Mouse (Mus musculus): ENCODE measurements around the gene Fmnl2. TPM values are rescaled to one million over a fixed set of nuclear protein-coding genes. Genes with fewer than 3 reads are reported as not detected.

The Fmnl2 gene
- polyA plus RNA-seq, 1 experiment = 3.9 TPM

- Histone ChIP-seq H3K27ac (replicated peaks; ENCODE audit: low read depth, low read length) (no peak overlapping the region), H3K4me3 (ENCODE audit: insufficient read depth, low read depth, low read length) (no peak overlapping the region), H3K4me1 (ENCODE audit: control insufficient read depth, insufficient read depth, insufficient read length, low read length) (peaks cover 11% of the 10 kb centered on the region; the same call in 1 of the 2 replicates)
Measured at GRCm38 (mm10) chr2:52967461-52967823, 109.8 kb downstream of the Fmnl2 start.

- H3K4me3 ChIP-seq (ENCODE audit: insufficient read depth, low read depth, low read length) = no peak overlapping the region
- H3K27ac ChIP-seq (replicated peaks; ENCODE audit: low read depth, low read length) = no peak overlapping the region
- H3K4me1 ChIP-seq (ENCODE audit: control insufficient read depth, insufficient read depth, insufficient read length, low read length) = peaks cover 15% of the 10 kb centered on the region; the same call in 1 of the 2 replicates
Measured at GRCm38 (mm10) chr2:52968884-52969283, 111.2 kb downstream of the Fmnl2 start.

GRCm38 (mm10) chr2:52974056-52974455 lies 116.4 kb downstream of the Fmnl2 start:
- H3K4me1 ChIP-seq (ENCODE audit: control insufficient read depth, insufficient read depth, insufficient read length, low read length) = peaks cover 9% of the 10 kb centered on the region; the same call in 1 of the 2 replicates

DNA sequence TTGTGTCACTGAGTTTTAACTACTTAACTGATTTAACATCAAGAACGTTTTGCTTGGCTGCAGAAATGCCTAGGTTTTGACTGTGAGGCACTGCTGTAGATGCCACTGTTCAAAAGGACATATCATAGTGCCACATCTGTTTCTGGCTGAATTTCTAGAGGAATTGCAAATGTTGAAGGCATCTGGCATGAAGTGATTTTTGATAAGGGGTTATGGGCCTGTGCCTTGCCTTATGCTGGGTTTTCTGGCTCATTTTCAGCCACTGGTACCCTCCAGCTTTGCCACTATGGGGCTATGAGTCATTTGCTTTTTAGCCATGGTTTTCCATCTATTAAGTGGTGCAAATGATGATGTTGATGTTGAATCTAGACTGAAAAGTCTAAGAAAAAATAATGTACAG lies 117.1 kb downstream of the Fmnl2 start:
- H3K4me1 ChIP-seq (ENCODE audit: control insufficient read depth, insufficient read depth, insufficient read length, low read length) = peaks cover 8% of the 10 kb centered on the region; the same call in 1 of the 2 replicates
- no peak overlapping the region for H3K27ac ChIP-seq (replicated peaks; ENCODE audit: low read depth, low read length)
- H3K4me3 ChIP-seq (ENCODE audit: insufficient read depth, low read depth, low read length) = no peak overlapping the region

More at GRCm38 (mm10) chr2:52974056-52974455, 116.4 kb downstream of the Fmnl2 start:
- H3K27ac ChIP-seq (replicated peaks; ENCODE audit: low read depth, low read length) = no peak overlapping the region
- no peak overlapping the region for H3K4me3 ChIP-seq (ENCODE audit: insufficient read depth, low read depth, low read length)

- Histone ChIP-seq H3K4me3 (ENCODE audit: insufficient read depth, low read depth, low read length) (no peak overlapping the region), H3K4me1 (ENCODE audit: control insufficient read depth, insufficient read depth, insufficient read length, low read length) (peaks cover 8% of the 10 kb centered on the region; the same call in 1 of the 2 replicates), H3K27ac (replicated peaks; ENCODE audit: low read depth, low read length) (no peak overlapping the region)
Measured at GRCm38 (mm10) chr2:52977921-52978675, 120.4 kb downstream of the Fmnl2 start.

GRCm38 (mm10) chr2:52978796-52979195 lies 121.1 kb downstream of the Fmnl2 start:
- H3K27ac ChIP-seq (replicated peaks; ENCODE audit: low read depth, low read length) = no peak overlapping the region
- H3K4me3 ChIP-seq (ENCODE audit: insufficient read depth, low read depth, low read length) = no peak overlapping the region
- peaks cover 6% of the 10 kb centered on the region; the same call in 1 of the 2 replicates for H3K4me1 ChIP-seq (ENCODE audit: control insufficient read depth, insufficient read depth, insufficient read length, low read length)

GRCm38 (mm10) chr2:52979280-52979763 lies 121.7 kb downstream of the Fmnl2 start:
- peaks cover 3% of the 10 kb centered on the region; the same call in 1 of the 2 replicates for H3K4me1 ChIP-seq (ENCODE audit: control insufficient read depth, insufficient read depth, insufficient read length, low read length)
- H3K4me3 ChIP-seq (ENCODE audit: insufficient read depth, low read depth, low read length) = no peak overlapping the region
- H3K27ac ChIP-seq (replicated peaks; ENCODE audit: low read depth, low read length) = no peak overlapping the region

DNA sequence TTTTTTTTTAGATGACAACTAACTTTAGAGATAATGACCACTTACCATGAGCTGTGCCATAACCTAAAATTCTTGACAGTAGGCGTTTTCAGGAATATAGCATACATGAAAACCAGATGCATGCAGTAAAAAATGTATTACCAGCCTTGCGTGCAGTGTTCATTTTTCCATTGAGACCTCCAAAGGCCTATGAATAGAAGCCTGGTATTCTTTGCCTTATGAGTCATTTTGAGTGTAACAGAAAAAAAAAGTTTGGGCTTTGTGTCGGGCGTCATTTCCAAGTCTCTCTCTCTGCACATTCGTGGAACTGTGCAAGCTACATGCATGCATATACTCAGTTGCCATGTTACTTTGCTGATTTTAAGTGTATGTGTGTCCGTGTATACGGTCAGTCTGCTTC lies 123.5 kb downstream of the Fmnl2 start:
- Histone ChIP-seq H3K4me3 (ENCODE audit: insufficient read depth, low read depth, low read length) (no peak overlapping the region), H3K27ac (replicated peaks; ENCODE audit: low read depth, low read length) (no peak overlapping the region), H3K4me1 (ENCODE audit: control insufficient read depth, insufficient read depth, insufficient read length, low read length) (peaks cover 6% of the 10 kb centered on the region; the same call in 1 of the 2 replicates)

- Histone ChIP-seq H3K4me1 (ENCODE audit: control insufficient read depth, insufficient read depth, insufficient read length, low read length) (peaks cover 6% of the 10 kb centered on the region; the same call in 1 of the 2 replicates), H3K27ac (replicated peaks; ENCODE audit: low read depth, low read length) (no peak overlapping the region), H3K4me3 (ENCODE audit: insufficient read depth, low read depth, low read length) (no peak overlapping the region)
Measured at GRCm38 (mm10) chr2:52981595-52981994, 123.9 kb downstream of the Fmnl2 start.

DNA sequence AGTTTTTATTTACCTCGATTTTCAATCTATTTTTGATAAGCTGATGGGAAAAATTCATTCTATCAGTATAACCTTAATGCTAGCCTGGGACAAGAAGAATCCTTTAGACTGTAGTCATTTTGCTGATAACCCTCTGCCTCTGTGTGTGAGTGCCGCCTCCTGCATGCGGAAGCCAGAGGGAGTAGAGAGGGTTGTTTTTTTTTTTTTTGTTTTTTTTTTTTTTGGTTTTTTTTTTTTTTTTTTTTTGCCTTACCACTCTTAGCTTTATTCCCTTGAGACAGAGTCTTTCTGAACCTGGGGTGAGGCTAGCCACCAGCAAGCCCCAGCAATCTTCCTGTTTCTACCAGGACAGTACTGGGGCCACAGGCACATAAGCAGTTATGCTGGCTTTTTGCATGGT lies 124.8 kb downstream of the Fmnl2 start:
- Histone ChIP-seq H3K4me1 (ENCODE audit: control insufficient read depth, insufficient read depth, insufficient read length, low read length) (peaks cover 6% of the 10 kb centered on the region; the same call in 1 of the 2 replicates), H3K27ac (replicated peaks; ENCODE audit: low read depth, low read length) (no peak overlapping the region), H3K4me3 (ENCODE audit: insufficient read depth, low read depth, low read length) (no peak overlapping the region)

- Histone ChIP-seq H3K4me1 (ENCODE audit: control insufficient read depth, insufficient read depth, insufficient read length, low read length) (peaks cover 5% of the 10 kb centered on the region; the same call in 1 of the 2 replicates), H3K4me3 (ENCODE audit: insufficient read depth, low read depth, low read length) (no peak overlapping the region), H3K27ac (replicated peaks; ENCODE audit: low read depth, low read length) (no peak overlapping the region)
Measured at GRCm38 (mm10) chr2:52984556-52984955, 126.9 kb downstream of the Fmnl2 start.

- peaks cover 5% of the 10 kb centered on the region; the same call in 1 of the 2 replicates for H3K4me1 ChIP-seq (ENCODE audit: control insufficient read depth, insufficient read depth, insufficient read length, low read length)
- no peak overlapping the region for H3K27ac ChIP-seq (replicated peaks; ENCODE audit: low read depth, low read length)
- H3K4me3 ChIP-seq (ENCODE audit: insufficient read depth, low read depth, low read length) = no peak overlapping the region
Measured at GRCm38 (mm10) chr2:52985167-52985566, 127.5 kb downstream of the Fmnl2 start.

DNA sequence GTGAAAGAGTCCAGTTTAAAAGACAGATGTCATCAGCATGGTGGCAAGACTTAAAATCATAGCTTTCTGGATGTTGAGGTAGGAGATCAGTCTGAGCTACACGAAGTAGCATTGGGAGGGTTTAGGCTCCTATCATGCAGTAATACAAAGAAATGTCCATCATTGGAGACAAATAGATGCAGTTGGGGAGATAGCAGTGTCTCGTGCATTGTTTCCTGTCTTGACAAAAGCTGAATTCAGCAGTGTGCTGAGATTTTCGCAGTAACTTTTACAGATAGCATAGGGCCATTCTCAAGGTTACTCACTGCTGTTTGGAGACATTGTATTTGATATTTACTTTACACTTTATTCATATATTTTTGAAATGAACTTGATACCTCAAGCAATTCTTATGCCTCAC lies 128.7 kb downstream of the Fmnl2 start:
- no peak overlapping the region for H3K27ac ChIP-seq (replicated peaks; ENCODE audit: low read depth, low read length)
- no peak overlapping the region for H3K4me3 ChIP-seq (ENCODE audit: insufficient read depth, low read depth, low read length)
- H3K4me1 ChIP-seq (ENCODE audit: control insufficient read depth, insufficient read depth, insufficient read length, low read length) = peaks cover 7% of the 10 kb centered on the region; the same call in 1 of the 2 replicates

GRCm38 (mm10) chr2:52987035-52987434 lies 129.4 kb downstream of the Fmnl2 start:
- H3K4me3 ChIP-seq (ENCODE audit: insufficient read depth, low read depth, low read length) = no peak overlapping the region
- H3K27ac ChIP-seq (replicated peaks; ENCODE audit: low read depth, low read length) = no peak overlapping the region
- peaks cover 9% of the 10 kb centered on the region for H3K4me1 ChIP-seq (ENCODE audit: control insufficient read depth, insufficient read depth, insufficient read length, low read length)

DNA sequence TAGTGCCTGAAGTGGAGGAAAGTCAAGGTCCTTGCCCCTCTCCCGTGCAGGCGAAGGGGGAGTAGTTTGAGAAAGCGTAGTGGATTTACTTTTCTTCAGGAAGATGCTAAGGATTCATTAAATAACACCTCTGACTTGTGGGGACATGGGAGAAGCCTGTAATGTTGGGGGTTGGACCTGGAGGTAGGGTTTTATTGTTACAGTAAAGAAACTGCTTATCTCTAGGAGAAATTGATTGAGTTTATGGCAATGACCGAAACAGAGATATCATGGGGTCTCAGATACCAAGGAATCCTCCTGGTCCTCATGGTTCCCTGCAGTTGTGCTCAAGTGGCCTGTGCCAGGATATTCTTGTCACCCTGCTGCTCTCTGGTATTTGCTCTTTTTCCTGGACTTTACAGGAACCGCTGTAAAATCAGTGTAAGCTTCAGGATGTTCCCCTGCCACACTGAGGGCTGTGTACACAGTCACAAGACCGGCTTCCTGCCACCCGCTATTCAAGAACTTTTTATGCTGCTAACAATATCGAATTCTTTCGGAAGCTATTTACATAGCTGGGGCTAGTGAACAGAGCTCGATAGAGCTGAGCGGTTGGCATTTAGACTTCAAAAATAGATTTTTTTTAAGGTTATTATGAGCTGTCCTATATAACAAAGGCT lies 130.1 kb downstream of the Fmnl2 start:
- H3K4me1 ChIP-seq (ENCODE audit: control insufficient read depth, insufficient read depth, insufficient read length, low read length) = peaks cover 9% of the 10 kb centered on the region
- no peak overlapping the region for H3K4me3 ChIP-seq (ENCODE audit: insufficient read depth, low read depth, low read length)
- H3K27ac ChIP-seq (replicated peaks; ENCODE audit: low read depth, low read length) = no peak overlapping the region

Data from brown adipose tissue, adult 24 weeks (tissue).